Mouse (Mus musculus) T-helper 17 cell (primary cell): ENCODE results near the gene Upk2.
"Not testable (repeated sequence)": the region's sequence is repeated elsewhere in the genome, so short reads cannot be mapped to it uniquely, and the experiment has no call there.

Source experiments
- in situ Hi-C, 2 experiments: fragments of 300-600 bp; cut with MboI, MseI; formaldehyde crosslinking; loops; 1 replicate in 1 of 2; 2 replicates in 1 of 2; pipeline ENCODE4 v1.15.1; 2025; ENCODE audit warnings: high pct_unique_total_duplicates in 2 of 2

Gene Upk2

DNA sequence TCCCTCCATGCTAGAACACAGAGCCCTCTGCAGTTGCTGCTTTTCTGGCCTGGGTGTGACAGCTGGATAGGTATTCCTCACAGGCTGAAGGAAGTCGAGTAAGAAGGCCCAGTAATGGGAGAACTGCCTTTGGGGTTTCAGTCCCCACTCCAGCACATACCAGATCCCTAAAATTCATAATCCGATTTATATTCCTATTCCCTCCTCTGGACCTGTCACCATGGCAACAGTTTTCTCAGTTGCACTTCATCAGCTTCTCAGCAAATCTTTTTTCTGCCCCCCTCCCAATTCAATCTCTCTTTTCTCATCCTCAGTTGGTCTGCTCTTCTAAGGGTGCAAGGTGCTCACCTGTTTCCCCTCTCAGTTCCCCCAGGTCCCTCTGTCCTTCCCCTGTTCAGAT, 14.0 kb upstream of the Upk2 start:
- in situ Hi-C loops, result no loop called here

DNA sequence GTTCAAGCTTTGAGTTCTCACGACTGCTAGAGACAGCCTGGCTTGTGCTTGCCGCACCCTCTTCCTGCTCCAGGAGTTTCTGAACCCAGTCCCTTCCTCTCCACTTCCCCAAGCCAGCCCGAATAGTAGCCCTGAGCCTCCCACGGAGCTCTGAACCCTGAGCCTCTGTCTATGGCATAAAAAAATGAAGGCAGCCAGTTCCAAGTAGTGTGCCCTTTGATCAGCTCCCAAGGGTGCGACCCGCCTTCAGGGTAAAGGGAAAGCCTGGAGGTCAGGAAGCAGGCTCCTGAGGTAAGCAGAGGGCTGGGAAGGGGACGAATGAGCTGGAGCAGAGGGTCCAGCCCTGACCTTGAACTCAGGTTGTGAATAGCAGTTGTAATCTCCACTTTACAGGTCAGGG, 13.4 kb upstream of the Upk2 start:
- in situ Hi-C loops, result no loop called here

DNA sequence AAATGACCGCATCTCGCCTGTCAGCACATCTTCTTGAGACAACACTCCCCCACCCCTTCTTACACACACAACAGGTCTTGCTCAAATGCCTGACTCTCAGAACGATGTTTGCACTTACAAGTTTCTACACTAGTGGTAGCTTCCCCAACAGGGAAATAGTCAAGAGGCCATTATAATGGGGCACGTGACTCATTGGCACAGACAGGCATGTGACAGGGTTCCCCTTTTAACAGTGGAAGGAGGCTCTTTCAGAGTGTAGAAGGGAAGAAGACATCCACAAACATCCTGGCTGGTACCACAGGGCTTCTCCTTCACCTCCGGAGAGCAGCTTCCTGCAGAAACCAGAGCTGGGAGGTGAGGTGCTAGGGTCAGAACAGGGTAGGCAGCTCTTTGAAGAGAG, 7.2 kb upstream of the Upk2 start:
- in situ Hi-C loops, result no loop called here

DNA sequence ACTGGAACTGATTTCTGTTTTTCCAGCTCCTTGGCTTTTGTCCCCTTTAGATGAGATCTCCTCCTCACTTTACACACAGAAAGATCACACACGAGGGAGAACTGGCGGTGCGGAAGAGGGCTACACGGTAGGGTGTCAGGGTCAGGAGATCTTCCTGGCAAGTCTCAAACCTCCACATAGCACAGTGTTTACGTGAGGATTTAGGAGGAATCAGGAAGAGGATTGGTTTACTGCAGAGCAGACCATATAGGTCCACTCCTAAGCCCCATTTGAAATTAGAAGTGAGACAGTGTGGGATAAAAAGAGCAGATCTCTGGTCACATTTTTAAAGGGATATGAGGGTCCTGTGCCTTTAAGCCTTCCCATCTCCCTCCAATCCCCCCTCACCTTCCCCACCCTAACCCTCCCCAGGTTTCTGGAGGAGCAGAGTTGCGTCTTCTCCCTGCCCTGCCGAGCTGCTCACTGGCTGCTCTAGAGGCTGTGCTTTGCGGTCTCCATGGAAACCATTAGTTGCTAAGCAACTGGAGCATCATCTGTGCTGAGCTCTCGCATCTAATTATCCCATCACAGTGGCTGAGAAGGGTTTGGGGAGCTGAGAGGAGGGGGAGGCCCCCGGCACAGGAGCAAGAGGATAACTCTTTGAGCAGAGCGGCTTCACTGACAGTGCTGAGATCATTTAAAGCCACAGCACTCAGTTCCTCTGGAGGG, 2.4 kb upstream of the Upk2 start:
- in situ Hi-C loops, result loop anchor here (5.0 to 10.0 kb wide), 2 partner anchors 45 to 228 kb away; no protein-coding TSS in a partner anchor

- in situ Hi-C loops, result loop anchor here in 1 of 2 experiments (5.0 to 10.0 kb wide), 2 partner anchors 48 to 230 kb away; no protein-coding TSS in a partner anchor
Measured at GRCm38 (mm10) chr9:44454132-44454890, 465 bp downstream of the Upk2 start.

DNA sequence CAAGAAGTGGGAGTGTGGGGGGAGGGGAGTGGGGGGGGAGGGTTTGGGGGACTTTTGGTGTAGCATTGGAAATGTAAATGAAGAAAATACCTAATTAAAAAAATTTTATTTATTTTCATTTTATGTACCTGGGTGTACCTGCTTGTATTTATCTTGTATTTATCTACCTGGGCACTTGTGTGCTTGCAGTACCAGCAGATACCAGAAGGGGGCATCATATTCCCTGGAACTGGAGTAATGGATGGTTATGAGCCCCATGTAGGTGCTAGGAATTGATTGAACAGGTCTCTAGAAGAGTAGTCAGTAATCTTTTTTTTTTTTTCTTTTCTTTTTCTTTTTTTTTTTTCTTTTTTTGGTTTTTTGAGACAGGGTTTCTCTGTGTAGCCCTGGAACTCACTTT, 4.4 kb downstream of the Upk2 start:
- in situ Hi-C loops, result loop anchor here in 1 of 2 experiments (5.0 to 10.0 kb wide), 2 partner anchors 52 to 234 kb away; no protein-coding TSS in a partner anchor

GRCm38 (mm10) chr9:44444402-44445025, 10.3 kb downstream of the Upk2 start:
- in situ Hi-C loops, result not testable (repeated sequence)

DNA sequence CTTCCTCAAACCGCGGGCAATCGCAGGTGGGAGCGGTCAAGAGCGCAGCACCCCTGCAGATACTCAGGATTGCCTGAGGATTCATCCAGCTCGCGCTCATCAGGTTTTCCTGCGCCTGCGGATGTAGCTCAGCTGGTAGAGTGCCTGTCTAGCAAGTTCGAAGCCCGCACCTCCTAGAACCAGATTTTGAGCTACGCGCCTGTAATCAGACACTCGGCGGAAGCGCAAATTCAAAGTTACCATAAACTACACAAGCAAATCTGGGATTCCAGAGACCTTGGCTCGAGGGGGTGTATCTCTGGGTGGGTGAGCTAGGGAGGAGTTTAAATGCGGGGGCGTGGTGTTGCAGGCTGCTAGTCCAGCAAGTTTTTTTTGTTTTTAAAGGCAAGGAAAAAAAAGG, 13.8 kb downstream of the Upk2 start, which contains the start of gene Foxr1:
Foxr1 (minus strand) TSS at position 176 of the 400 bp plus-strand sequence.
- in situ Hi-C loops, result no loop called here

DNA sequence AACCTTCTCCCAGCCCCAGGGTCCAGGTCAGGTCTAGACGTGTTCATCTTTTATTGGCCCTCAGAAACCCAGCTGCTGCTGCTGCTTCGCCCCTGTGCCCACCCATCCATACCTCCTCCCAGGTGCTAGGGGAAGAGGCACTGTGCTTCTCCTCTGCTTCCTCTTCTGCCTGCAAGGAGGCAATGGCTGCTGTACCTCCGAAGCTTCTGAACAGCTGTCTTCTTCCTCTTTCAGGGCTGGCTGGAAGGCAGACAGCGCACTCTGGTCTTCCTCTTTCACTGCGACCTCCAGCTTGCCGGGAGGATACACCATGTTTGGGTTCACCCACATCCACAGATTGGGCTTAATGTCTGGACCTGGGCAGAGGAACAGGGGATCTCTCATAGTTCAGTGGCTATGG, 19.0 kb downstream of the Upk2 start:
- in situ Hi-C loops, result no loop called here

GRCm38 (mm10) chr9:44432577-44433185, 22.1 kb downstream of the Upk2 start:
- in situ Hi-C loops, result no loop called here

- in situ Hi-C loops, result loop anchor here in 1 of 2 experiments (25.0 kb wide), 1 partner anchor 1161 kb away; no protein-coding TSS in a partner anchor
Measured at GRCm38 (mm10) chr9:44423576-44423975, 31.2 kb downstream of the Upk2 start.

DNA sequence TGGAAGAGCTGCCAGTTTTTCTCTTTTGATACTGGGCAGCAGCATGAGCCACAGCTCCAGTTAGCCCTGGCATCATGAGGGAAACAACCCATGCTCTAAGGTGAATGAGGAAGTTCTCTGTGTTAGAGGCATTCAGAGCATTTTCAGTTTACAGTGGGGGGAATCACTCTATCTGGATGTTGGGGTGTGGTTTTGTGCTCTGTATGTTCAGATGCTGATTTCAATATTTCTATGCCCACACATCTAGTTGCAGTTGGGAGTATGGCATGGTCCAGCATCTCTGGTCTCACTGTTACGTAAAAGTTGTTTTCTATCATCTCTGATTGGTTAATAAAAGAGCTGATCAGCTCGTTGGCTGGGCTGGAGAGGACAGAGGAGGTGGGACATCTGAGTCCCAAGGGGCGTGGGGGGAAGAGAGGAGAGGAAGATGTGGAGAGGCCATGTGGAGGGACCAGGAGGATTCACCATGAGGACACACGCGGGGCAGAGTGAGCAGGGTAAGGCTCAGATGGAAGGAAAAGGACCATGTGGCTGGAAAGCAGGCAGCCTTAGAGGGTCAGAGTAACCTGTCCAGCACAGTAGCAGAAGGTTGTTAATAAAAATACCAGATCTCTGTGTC, 34.4 kb downstream of the Upk2 start:
- in situ Hi-C loops, result loop anchor here in 1 of 2 experiments (25.0 kb wide), 1 partner anchor 1158 kb away; no protein-coding TSS in a partner anchor

DNA sequence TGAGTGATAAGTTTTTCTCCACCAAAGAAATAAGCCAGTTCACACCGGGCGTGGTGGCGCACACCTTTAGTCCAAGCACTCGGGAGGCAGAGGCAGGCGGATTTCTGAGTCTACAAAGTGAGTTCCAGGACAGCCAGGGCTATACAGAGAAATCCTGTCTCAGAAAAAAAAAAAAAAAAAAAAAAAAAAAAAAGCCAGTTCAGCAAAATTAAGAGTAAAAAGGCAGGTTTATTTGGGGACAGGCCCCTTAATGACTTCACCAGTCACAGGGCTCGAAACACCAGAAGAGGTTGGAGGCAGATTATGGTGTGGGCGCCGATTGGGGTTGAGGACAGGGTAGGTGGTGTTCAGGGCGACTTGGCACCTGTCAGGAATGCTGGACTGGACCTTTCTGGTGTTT, 35.0 kb downstream of the Upk2 start:
- in situ Hi-C loops, result loop anchor here in 1 of 2 experiments (25.0 kb wide), 1 partner anchor 1157 kb away; no protein-coding TSS in a partner anchor

- in situ Hi-C loops, result loop anchor here in 1 of 2 experiments (25.0 kb wide), 1 partner anchor 1156 kb away; no protein-coding TSS in a partner anchor
Measured at GRCm38 (mm10) chr9:44418519-44419385, 36.0 kb downstream of the Upk2 start, which contains the start of gene Ccdc84. Gene Ccdc84, minus strand, starts transcription at chr9:44418569.

DNA sequence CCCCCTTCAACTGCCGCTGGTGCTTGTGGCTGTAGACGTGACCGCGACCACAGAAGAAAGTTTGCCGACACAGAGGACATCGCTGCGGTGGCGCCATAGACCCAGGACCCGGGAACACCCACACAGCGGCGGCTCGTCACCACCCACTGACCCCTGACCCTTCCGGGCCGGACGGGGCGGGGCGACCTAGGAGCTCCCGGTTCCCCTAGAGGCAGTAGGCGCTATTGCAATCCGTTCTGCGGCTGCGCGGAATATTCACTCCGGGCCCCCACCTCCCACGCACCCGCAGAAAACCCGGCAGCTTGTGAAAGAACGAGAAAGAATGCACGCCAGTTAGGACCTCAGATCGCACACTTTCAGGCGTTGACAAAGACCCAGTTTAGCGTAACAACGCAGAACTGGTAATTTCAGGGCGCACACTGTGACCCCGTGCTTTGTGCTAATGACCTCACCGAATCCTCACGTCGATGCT, 36.8 kb downstream of the Upk2 start:
- in situ Hi-C loops, result loop anchor here in 1 of 2 experiments (25.0 kb wide), 1 partner anchor 1156 kb away; no protein-coding TSS in a partner anchor

DNA sequence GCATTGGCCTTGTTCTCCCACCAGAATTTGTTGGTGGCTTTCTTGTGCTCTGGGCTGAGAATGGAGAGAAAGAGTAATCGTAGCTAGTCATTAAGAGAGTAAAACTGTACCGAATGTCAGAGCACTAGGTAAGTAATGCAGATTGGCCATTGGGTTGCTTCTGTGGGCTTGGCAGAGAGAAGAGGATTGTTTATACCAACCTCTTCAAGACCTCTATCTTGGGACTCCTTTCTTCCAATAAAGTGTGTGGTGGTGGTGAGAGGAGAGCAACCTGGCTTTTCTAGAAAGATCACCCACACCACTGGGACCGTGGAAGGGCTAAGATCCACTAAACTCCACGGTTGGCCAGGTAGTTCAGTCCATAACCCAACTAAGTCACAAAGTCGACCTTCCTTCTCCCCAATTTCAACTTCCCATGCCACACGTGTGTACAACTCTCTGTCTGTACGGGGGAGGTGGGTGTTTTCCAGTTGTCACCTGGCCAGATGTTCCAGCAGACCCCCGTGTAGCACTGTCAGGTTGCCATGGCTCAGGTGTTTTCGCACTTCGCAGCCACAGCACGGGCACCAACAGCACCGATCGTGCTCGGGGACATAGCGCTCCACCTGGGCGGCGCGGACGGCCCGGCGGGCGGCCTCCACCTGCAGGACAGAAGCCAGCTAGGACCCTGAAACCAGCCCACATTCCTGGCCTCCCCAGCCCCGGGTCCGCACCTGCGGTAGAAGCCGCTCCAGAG, 37.5 kb downstream of the Upk2 start:
- in situ Hi-C loops, result loop anchor here in 1 of 2 experiments (25.0 kb wide), 1 partner anchor 1155 kb away; no protein-coding TSS in a partner anchor

GRCm38 (mm10) chr9:44412781-44413180, 42.0 kb downstream of the Upk2 start:
- in situ Hi-C loops, result loop anchor here in 1 of 2 experiments (25.0 kb wide), 1 partner anchor 1150 kb away; no protein-coding TSS in a partner anchor

DNA sequence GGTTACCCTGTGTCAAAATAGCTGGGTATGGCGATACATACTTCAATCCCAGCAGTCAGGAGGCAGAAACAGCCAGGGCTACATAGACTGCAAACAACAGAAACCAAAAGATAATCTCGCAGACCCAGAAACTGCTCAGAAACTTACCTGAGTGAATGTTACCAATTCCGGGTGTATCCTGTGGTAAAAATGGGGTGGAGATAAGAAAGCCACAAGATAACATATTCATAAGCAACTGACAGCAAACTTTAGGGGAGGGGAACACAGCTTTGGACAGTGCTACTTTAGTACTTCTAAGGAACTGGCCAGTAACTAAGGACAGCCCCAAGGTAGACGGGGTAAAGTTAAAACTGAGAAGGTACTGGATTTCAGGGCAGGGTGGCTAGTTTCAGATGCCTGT, 42.5 kb downstream of the Upk2 start:
- in situ Hi-C loops, result loop anchor here in 1 of 2 experiments (25.0 kb wide), 1 partner anchor 1150 kb away; no protein-coding TSS in a partner anchor
